Comparison of ENCODE assay signal across 26 mouse cellular contexts in the genomic region with DNA sequence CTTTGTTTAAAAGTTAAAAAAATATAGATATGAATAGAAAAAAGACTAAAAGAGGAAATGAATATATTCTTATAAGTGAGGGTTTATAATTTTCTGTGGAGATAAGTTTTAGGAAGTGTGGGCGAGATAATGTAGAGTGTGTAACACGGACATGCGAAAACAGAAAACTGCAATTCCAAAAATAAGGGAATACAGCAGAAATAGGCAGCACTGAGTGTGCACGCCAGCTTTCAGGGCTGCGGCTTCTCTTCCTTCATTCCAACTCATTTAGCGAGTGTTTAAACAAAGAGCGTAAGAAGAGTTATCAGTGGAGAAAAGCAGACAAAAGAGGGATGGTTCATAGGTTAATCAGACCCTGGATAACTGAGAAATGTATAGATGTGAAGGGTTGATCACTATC.
"Had no signal": no experiment of that assay in that cellular context is flagged by ENCODE, and none has a peak within 500 bp of the region (broad histone marks: within the 10 kb centered on the region; RNA-seq: fewer than 3 reads in every experiment).

No protein-coding gene starts in this region.

- DNase-seq: kidney, adult 11 months; kidney, adult 8-10 months; kidney, postnatal 10 days; kidney, postnatal 36 days; layer of hippocampus, adult 9-11 months; liver, postnatal 0 days; lung, embryonic 14.5 days; lung, postnatal 36 days; retina, postnatal 1 day; spleen, adult 18-20 months; thymus, adult 18-20 months; thymus, postnatal 36 days had no signal

- H3K27ac ChIP-seq: intestine, embryonic 15.5 days; kidney, embryonic 15.5 days; limb, embryonic 12.5 days; limb, embryonic 15.5 days; liver, embryonic 14.5 days; midbrain, embryonic 10.5 days; midbrain, embryonic 13.5 days; neural tube, embryonic 13.5 days; stomach, embryonic 15.5 days had no signal

- H3K4me3 ChIP-seq: intestine, embryonic 15.5 days; kidney, embryonic 15.5 days; limb, embryonic 12.5 days; limb, embryonic 15.5 days; megakaryocyte, embryonic 14.5 days; midbrain, embryonic 10.5 days; midbrain, embryonic 13.5 days; myocyte; neural tube, embryonic 13.5 days; stomach, embryonic 15.5 days had no signal

- ATAC-seq: hindbrain, embryonic 16.5 days; intestine, embryonic 15.5 days; liver, postnatal 0 days; lung, postnatal 0 days; midbrain, embryonic 13.5 days; midbrain, embryonic 16.5 days had no signal
